Mouse (Mus musculus): ENCODE results near the gene 4930564D02Rik. TPM values are rescaled to one million over a fixed set of nuclear protein-coding genes. Genes with fewer than 3 reads are reported as not detected.

The 4930564D02Rik gene
- total RNA-seq, 2 experiments from 2014 or later, result not detected

- DNase-seq (ENCODE audit: low spot score in 2 of 2), result peak in 1 of 2 experiments; percentile 33
These were observed 39.2 kb downstream of the 4930564D02Rik start for GRCm38 (mm10) chr3:105105827-105106226.

- no peak for DNase-seq (ENCODE audit: low spot score in 2 of 2)
These were observed 47.2 kb downstream of the 4930564D02Rik start for GRCm38 (mm10) chr3:105113859-105114258.

- DNase-seq (ENCODE audit: low spot score in 2 of 2), result peak; percentile 68 to 90
These were observed 47.6 kb downstream of the 4930564D02Rik start for GRCm38 (mm10) chr3:105114269-105114668.

- no peak for DNase-seq (ENCODE audit: low spot score in 2 of 2)
These were observed 50.0 kb downstream of the 4930564D02Rik start for GRCm38 (mm10) chr3:105116596-105116995.

- DNase-seq (ENCODE audit: low spot score in 2 of 2), result no peak
These were observed 57.1 kb downstream of the 4930564D02Rik start for GRCm38 (mm10) chr3:105123776-105124175.

GRCm38 (mm10) chr3:105127881-105128280 lies 61.2 kb downstream of the 4930564D02Rik start:
- no peak for DNase-seq (ENCODE audit: low spot score in 2 of 2)

Other genes with a start within 250 kb of the 4930564D02Rik start
- 1 to 10 TPM; 7.9 to 9.7 TPM for gene Mov10, start 248.3 kb upstream of the 4930564D02Rik start, total RNA-seq (2021)
- gene St7l, start 202.8 kb upstream of the 4930564D02Rik start, total RNA-seq (2021), result 10 to 100 TPM; 38.3 to 38.4 TPM
- gene Capza1, start 202.3 kb upstream of the 4930564D02Rik start, total RNA-seq (2021), result 10 to 100 TPM; 29.5 to 41.2 TPM
- gene Wnt2b, start 104.9 kb upstream of the 4930564D02Rik start, total RNA-seq (2021), result under 1 TPM; 0.28 to 0.40 TPM
- 10 to 100 TPM; 26.1 to 29.2 TPM for gene Cttnbp2nl, start 13.7 kb upstream of the 4930564D02Rik start, total RNA-seq (2021)